Mouse (Mus musculus): ENCODE results near the gene Ppp1r12c.

Gene Ppp1r12c

GRCm38 (mm10) chr7:4492284-4493224, 8.9 kb downstream of the Ppp1r12c start:
- DNase-seq (ENCODE audit: extremely low spot score): no peak

GRCm38 (mm10) chr7:4491308-4491707, 10.2 kb downstream of the Ppp1r12c start:
- no peak for DNase-seq (ENCODE audit: extremely low spot score)

- DNase-seq (ENCODE audit: extremely low spot score): no peak
These were observed 19.2 kb downstream of the Ppp1r12c start for GRCm38 (mm10) chr7:4482281-4482680.

- peak; percentile 42 for DNase-seq (ENCODE audit: extremely low spot score)
These were observed 21.8 kb downstream of the Ppp1r12c start for GRCm38 (mm10) chr7:4479674-4480073.

GRCm38 (mm10) chr7:4478796-4479291, 22.6 kb downstream of the Ppp1r12c start:
- DNase-seq (ENCODE audit: extremely low spot score): no peak

GRCm38 (mm10) chr7:4478021-4478795, 23.3 kb downstream of the Ppp1r12c start:
- peak; percentile 88 for DNase-seq (ENCODE audit: extremely low spot score)

GRCm38 (mm10) chr7:4473940-4474339, 27.5 kb downstream of the Ppp1r12c start:
- DNase-seq (ENCODE audit: extremely low spot score): no peak

GRCm38 (mm10) chr7:4471179-4471555, 30.3 kb downstream of the Ppp1r12c start:
- DNase-seq (ENCODE audit: extremely low spot score): peak; percentile 78

- DNase-seq (ENCODE audit: extremely low spot score): peak; percentile 75
These were observed 31.0 kb downstream of the Ppp1r12c start for GRCm38 (mm10) chr7:4470275-4471178.

GRCm38 (mm10) chr7:4467801-4468200, 33.7 kb downstream of the Ppp1r12c start:
- DNase-seq (ENCODE audit: extremely low spot score): no peak

- no peak for DNase-seq (ENCODE audit: extremely low spot score)
These were observed 37.2 kb downstream of the Ppp1r12c start for GRCm38 (mm10) chr7:4464194-4464824.

- DNase-seq (ENCODE audit: extremely low spot score): no peak
These were observed 40.7 kb downstream of the Ppp1r12c start, which contains the start of gene Eps8l1 for GRCm38 (mm10) chr7:4460576-4461434. Gene Eps8l1 (plus strand): TSS chr7:4460674.

- DNase-seq (ENCODE audit: extremely low spot score): no peak
These were observed 48.8 kb downstream of the Ppp1r12c start for GRCm38 (mm10) chr7:4452644-4453043.

GRCm38 (mm10) chr7:4449211-4449610, 52.3 kb downstream of the Ppp1r12c start:
- DNase-seq (ENCODE audit: extremely low spot score): no peak

- no peak for DNase-seq (ENCODE audit: extremely low spot score)
These were observed 53.0 kb downstream of the Ppp1r12c start for GRCm38 (mm10) chr7:4448439-4448838.

GRCm38 (mm10) chr7:4447138-4447537, 54.3 kb downstream of the Ppp1r12c start:
- no peak for DNase-seq (ENCODE audit: extremely low spot score)

GRCm38 (mm10) chr7:4445216-4445791, 56.2 kb downstream of the Ppp1r12c start, which contains the start of gene Rdh13:
Gene Rdh13 (minus strand): TSS chr7:4445649.
- DNase-seq (ENCODE audit: extremely low spot score): peak; percentile 91

GRCm38 (mm10) chr7:4440549-4440948, 60.9 kb downstream of the Ppp1r12c start:
- no peak for DNase-seq (ENCODE audit: extremely low spot score)

- DNase-seq (ENCODE audit: extremely low spot score): no peak
These were observed 63.8 kb downstream of the Ppp1r12c start for GRCm38 (mm10) chr7:4437721-4438120.
